Mouse (Mus musculus) MEL (cell line): Measurements from ENCODE around the gene Gm20388. TPM values are rescaled to one million over a fixed set of nuclear protein-coding genes. Genes with fewer than 3 reads are reported as not detected.

ENCODE experiments used
- DNase-seq: peaks from one replicate; pipeline ENCODE4 v3.0.0; 2011; ENCODE audit warnings: low read depth, low spot score
- H3K27ac ChIP-seq: 2 replicates; pipeline ENCODE4 v1.5.1; 2012; ENCODE audit warnings: low read depth, mild to moderate bottlenecking, control low read depth, low read length, moderate library complexity; ENCODE audit not compliant: control insufficient read depth
- H3K27me3 ChIP-seq, 2 experiments: fragments of 150-350 bp in 1 of 2; sonication (generic) in 1 of 2; 2 replicates each; pipeline ENCODE4 v1.6.1; 2012; ENCODE audit warnings: low read length in 2 of 2, mild to moderate bottlenecking in 2 of 2, improper control_type of control experiment in 1 of 2, moderate library complexity in 1 of 2; ENCODE audit not compliant: insufficient read depth in 2 of 2, control insufficient read depth in 1 of 2
- H3K36me3 ChIP-seq, 2 experiments: 2 replicates each; pipeline ENCODE4 v1.6.1; 2012 to 2014; ENCODE audit warnings: low read length in 2 of 2, improper control_type of control experiment in 1 of 2, inconsistent platforms in 1 of 2, mild to moderate bottlenecking in 1 of 2; ENCODE audit not compliant: insufficient read depth in 2 of 2, control insufficient read depth in 1 of 2
- H3K4me1 ChIP-seq, 2 experiments: fragments of 150-350 bp in 1 of 2; sonication (generic) in 1 of 2; 2 replicates each; pipeline ENCODE4 v1.6.1; 2012; ENCODE audit warnings: low read length in 2 of 2, improper control_type of control experiment in 1 of 2, mild to moderate bottlenecking in 1 of 2; ENCODE audit not compliant: insufficient read depth in 2 of 2, control insufficient read depth in 1 of 2
- H3K4me3 ChIP-seq, 2 experiments: fragments of 150-350 bp in 1 of 2; sonication (generic) in 1 of 2; 2 replicates each; pipeline ENCODE4 v1.5.1; 2012; ENCODE audit warnings: low read depth in 2 of 2, low read length in 2 of 2, mild to moderate bottlenecking in 2 of 2, moderate library complexity in 2 of 2, control low read depth in 1 of 2, improper control_type of control experiment in 1 of 2; ENCODE audit not compliant: control insufficient read depth in 1 of 2, insufficient read depth in 1 of 2
- H3K79me2 ChIP-seq: 2 replicates; pipeline ENCODE4 v1.6.1; 2012; ENCODE audit warnings: mild to moderate bottlenecking, low read length, moderate library complexity; ENCODE audit not compliant: control insufficient read depth, poor library complexity, insufficient read depth
- H3K9ac ChIP-seq: 2 replicates; pipeline ENCODE4 v1.6.1; 2012; ENCODE audit warnings: low read depth, mild to moderate bottlenecking, control low read depth, low read length, moderate library complexity; ENCODE audit not compliant: control insufficient read depth, poor library complexity, severe bottlenecking
- H3K9me3 ChIP-seq: fragments of 150-350 bp; sonication (generic); replicated peaks from 2 replicates; pipeline ENCODE4 v1.6.1; 2012; ENCODE audit warnings: mild to moderate bottlenecking, low read length, improper control_type of control experiment, moderate library complexity; ENCODE audit not compliant: insufficient read depth
- CHD1 ChIP-seq: IDR thresholded peaks from 2 replicates; pipeline ENCODE4 v1.6.1; 2012; ENCODE audit warnings: low read depth, mild to moderate bottlenecking, inconsistent platforms, low read length, improper control_type of control experiment
- CTCF ChIP-seq, 3 experiments: IDR thresholded peaks in 2 of 3; conservative IDR thresholded peaks in 1 of 3; 2 replicates each; pipeline ENCODE4 v1.5.1; 2011 to 2012; ENCODE audit warnings: low read length in 3 of 3, low read depth in 2 of 3, mild to moderate bottlenecking in 2 of 3, improper control_type of control experiment in 1 of 3, inconsistent platforms in 1 of 3, mixed read lengths in 1 of 3, moderate library complexity in 1 of 3; ENCODE audit not compliant: control insufficient read depth in 1 of 3, insufficient read depth in 1 of 3, poor library complexity in 1 of 3, severe bottlenecking in 1 of 3
- EP300 ChIP-seq, 2 experiments: IDR thresholded peaks; 2 replicates each; pipeline ENCODE4 v1.6.1; 2011; ENCODE audit warnings: improper control_type of control experiment in 2 of 2, low read length in 2 of 2, low read depth in 1 of 2, mild to moderate bottlenecking in 1 of 2
- JUND ChIP-seq: IDR thresholded peaks from 2 replicates; pipeline ENCODE4 v1.6.1; 2011; ENCODE audit warnings: low read depth, mild to moderate bottlenecking, improper control_type of control experiment, low read length
- MAX ChIP-seq: IDR thresholded peaks from 2 replicates; pipeline ENCODE4 v1.6.1; 2011; ENCODE audit warnings: low read length, improper control_type of control experiment
- MAZ ChIP-seq: IDR thresholded peaks from 2 replicates; pipeline ENCODE4 v1.6.1; 2012; ENCODE audit warnings: low read depth, mild to moderate bottlenecking, inconsistent platforms, low read length, improper control_type of control experiment
- MXI1 ChIP-seq: IDR thresholded peaks from 2 replicates; pipeline ENCODE4 v1.6.1; 2011; ENCODE audit warnings: mild to moderate bottlenecking, low read depth, low read length, improper control_type of control experiment
- MYB ChIP-seq: IDR thresholded peaks from 2 replicates; pipeline ENCODE4 v1.6.1; 2011; ENCODE audit warnings: mild to moderate bottlenecking, low read depth, low read length, improper control_type of control experiment
- NELFE ChIP-seq: IDR thresholded peaks from 2 replicates; pipeline ENCODE4 v1.6.1; 2011; ENCODE audit warnings: low read depth, low read length, improper control_type of control experiment
- POLR2A ChIP-seq, 2 experiments: IDR thresholded peaks; 2 replicates each; pipeline ENCODE4 v1.6.1; 2011 to 2012; ENCODE audit warnings: low read length in 2 of 2, mild to moderate bottlenecking in 2 of 2, control low read depth in 1 of 2, improper control_type of control experiment in 1 of 2, low read depth in 1 of 2, moderate library complexity in 1 of 2; ENCODE audit not compliant: control insufficient read depth in 1 of 2, insufficient read depth in 1 of 2, poor library complexity in 1 of 2
- POLR2AphosphoS5 ChIP-seq: IDR thresholded peaks from 2 replicates; pipeline ENCODE4 v1.6.1; 2012; ENCODE audit warnings: low read depth, borderline replicate concordance, mild to moderate bottlenecking, inconsistent platforms, low read length, moderate library complexity, mixed read lengths
- RAD21 ChIP-seq: IDR thresholded peaks from 2 replicates; pipeline ENCODE4 v1.6.1; 2011; ENCODE audit warnings: mild to moderate bottlenecking, low read depth, low read length, improper control_type of control experiment
- RCOR1 ChIP-seq: IDR thresholded peaks from 2 replicates; pipeline ENCODE4 v1.6.1; 2012; ENCODE audit warnings: low read depth, mild to moderate bottlenecking, inconsistent platforms, low read length, improper control_type of control experiment
- SIN3A ChIP-seq: IDR thresholded peaks from 2 replicates; pipeline ENCODE4 v1.6.1; 2012; ENCODE audit warnings: low read length, improper control_type of control experiment, inconsistent platforms
- SMC3 ChIP-seq: IDR thresholded peaks from 2 replicates; pipeline ENCODE4 v1.6.1; 2011; ENCODE audit warnings: low read depth, low read length, improper control_type of control experiment
- TCF12 ChIP-seq: IDR thresholded peaks from 2 replicates; pipeline ENCODE4 v1.6.1; 2014; ENCODE audit warnings: low read depth, mild to moderate bottlenecking, inconsistent platforms, low read length, improper control_type of control experiment, moderate library complexity
- USF1 ChIP-seq: IDR thresholded peaks from 2 replicates; pipeline ENCODE4 v1.6.1; 2014; ENCODE audit warnings: low read depth, mild to moderate bottlenecking, inconsistent platforms, low read length, improper control_type of control experiment, moderate library complexity
- USF2 ChIP-seq, 2 experiments: IDR thresholded peaks; 2 replicates each; pipeline ENCODE4 v1.6.1; 2011 to 2012; ENCODE audit warnings: improper control_type of control experiment in 2 of 2, low read length in 2 of 2, borderline replicate concordance in 1 of 2, inconsistent platforms in 1 of 2, low read depth in 1 of 2, mild to moderate bottlenecking in 1 of 2; ENCODE audit not compliant: insufficient read depth in 1 of 2
- ZC3H11A ChIP-seq: IDR thresholded peaks from 2 replicates; pipeline ENCODE4 v1.6.1; 2012; ENCODE audit warnings: low read depth, mild to moderate bottlenecking, inconsistent platforms, low read length, improper control_type of control experiment
- ZKSCAN1 ChIP-seq: IDR thresholded peaks from 2 replicates; pipeline ENCODE4 v1.6.1; 2012; ENCODE audit warnings: low read depth, mild to moderate bottlenecking, inconsistent platforms, low read length, improper control_type of control experiment, moderate library complexity
- ZNF384 ChIP-seq: IDR thresholded peaks from 2 replicates; pipeline ENCODE4 v1.6.1; 2012; ENCODE audit warnings: low read depth, mild to moderate bottlenecking, inconsistent platforms, low read length, improper control_type of control experiment
- polyA plus RNA-seq, 2 experiments: library from polyadenylated mRNA; stranded (reverse) in 1 of 2; unstranded in 1 of 2; fragments of >175 nt in 1 of 2; fragments of >200 nt in 1 of 2; gene quantifications; 2 replicates each; pipeline versions ENCODE4 v1.2.1 to v1.2.4; 2012; ENCODE audit warnings: low replicate concordance in 2 of 2, low read depth in 1 of 2; ENCODE audit not compliant: insufficient read length in 2 of 2, insufficient read depth in 1 of 2, missing spikeins in 1 of 2
- total RNA-seq: library from RNA; depleted of rRNA; stranded (reverse); fragments of 300-350 nt; gene quantifications from 2 replicates; pipeline ENCODE4 v1.2.3, GENCODE M21; 2012

Gm20388 gene
- total and polyA plus RNA-seq, 3 experiments, result 11.1 to 17.8 TPM; not detected in 1

DNA sequence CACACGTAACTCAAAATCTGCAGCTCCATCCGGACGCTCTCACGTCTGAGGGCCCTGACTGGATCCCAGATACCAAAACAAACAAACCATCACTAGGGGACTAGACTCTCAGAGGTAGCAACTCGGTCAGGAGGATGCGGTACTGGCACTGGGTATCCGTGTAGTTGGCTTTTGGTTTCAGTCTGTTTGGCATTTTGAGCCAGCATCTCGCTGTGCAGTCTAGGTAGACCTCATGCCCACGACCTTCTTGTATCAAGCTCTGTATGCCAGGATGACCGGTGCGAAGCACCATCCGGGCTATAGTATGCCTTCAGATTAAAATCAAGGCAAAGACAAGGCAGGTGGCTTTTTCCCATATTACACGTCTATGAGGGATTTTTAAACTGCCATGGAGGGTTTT, 3916.9 kb downstream of the Gm20388 start:
- peaks cover 16 to 22% of the 10 kb centered on the region in 2 experiments for H3K36me3 ChIP-seq

DNA sequence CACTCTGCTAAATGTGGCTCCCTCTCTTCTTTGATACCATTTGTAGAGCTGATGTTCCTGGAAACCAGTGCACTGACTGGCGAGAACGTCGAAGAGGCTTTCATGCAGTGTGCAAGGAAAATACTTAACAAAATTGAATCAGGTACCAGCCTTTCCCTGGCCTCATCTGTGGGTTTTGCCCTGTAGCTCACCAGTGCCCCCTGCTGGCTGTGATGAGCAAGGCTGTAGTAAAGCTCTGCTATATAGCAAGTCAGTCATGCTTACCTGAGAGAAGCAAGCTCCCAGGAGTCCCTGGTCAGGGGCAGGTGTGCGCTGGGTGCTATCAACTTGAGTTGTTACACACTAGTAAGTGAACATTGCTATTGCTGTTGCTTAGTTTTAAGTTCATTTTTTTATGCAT, 3922.1 kb downstream of the Gm20388 start:
- H3K4me3 ChIP-seq, result no peak overlapping the region
- H3K27ac ChIP-seq, result no peak overlapping the region
- no peaks in the 10 kb centered on the region for H3K9me3 ChIP-seq
- peaks cover 0 to 10% of the 10 kb centered on the region in 2 experiments; a peak in 1 of 4 replicates for H3K36me3 ChIP-seq
- H3K9ac ChIP-seq, result no peak overlapping the region
- peak; percentile 54 for DNase-seq
- TF ChIP-seq SMC3 (peak; percentile 61), CTCF (IDR thresholded peaks at IDR 0.05 in 2 of 3, conservative IDR thresholded peaks at IDR 0.05 in 1 of 3; ENCODE audit: control insufficient read depth in 1 of 3, insufficient read depth in 1 of 3, low read depth in 2 of 3, low read length in 3 of 3, poor library complexity in 1 of 3, severe bottlenecking in 1 of 3) (peak; percentile 69 to 90 (median 77)), POLR2A (IDR thresholded peaks at IDR 0.05; ENCODE audit: control insufficient read depth in 1 of 2, insufficient read depth in 1 of 2, low read depth in 1 of 2, low read length in 2 of 2, poor library complexity in 1 of 2) (peak in 1 of 2 experiments; percentile 23; a peak in 1 of 4 replicates), MAX (no peak), RAD21 (peak; percentile 37)
- no peaks in the 10 kb centered on the region for H3K27me3 ChIP-seq
- H3K79me2 ChIP-seq, result no peaks in the 10 kb centered on the region
- no peaks in the 10 kb centered on the region for H3K4me1 ChIP-seq

More for the DNA sequence above, 3916.9 kb downstream of the Gm20388 start:
- Histone ChIP-seq H3K9ac (no peak overlapping the region), H3K79me2 (no peaks in the 10 kb centered on the region), H3K9me3 (no peaks in the 10 kb centered on the region), H3K27ac (no peak overlapping the region), H3K4me3 (no peak overlapping the region), H3K4me1 (peaks cover 8 to 19% of the 10 kb centered on the region in 2 experiments), H3K27me3 (no peaks in the 10 kb centered on the region)
- no peak for DNase-seq
- TF ChIP-seq MXI1, result no peak
- TF ChIP-seq ZNF384, result no peak
- no peak for TF ChIP-seq USF1
- TF ChIP-seq POLR2AphosphoS5, result no peak
- TF ChIP-seq ZKSCAN1, result no peak
- TF ChIP-seq CHD1, result no peak
- TF ChIP-seq RAD21, result no peak
- TF ChIP-seq MYB, result no peak
- no peak for TF ChIP-seq ZC3H11A
- no peak for TF ChIP-seq MAZ
- no peak for TF ChIP-seq SIN3A
- TF ChIP-seq MAX, result no peak
- TF ChIP-seq NELFE, result no peak
- TF ChIP-seq JUND, result no peak
- TF ChIP-seq RCOR1, result no peak
- no peak for TF ChIP-seq EP300 (IDR thresholded peaks at IDR 0.05; ENCODE audit: low read depth in 1 of 2, low read length in 2 of 2)
- no peak for TF ChIP-seq TCF12
- no peak for TF ChIP-seq CTCF (IDR thresholded peaks at IDR 0.05 in 2 of 3, conservative IDR thresholded peaks at IDR 0.05 in 1 of 3; ENCODE audit: control insufficient read depth in 1 of 3, insufficient read depth in 1 of 3, low read depth in 2 of 3, low read length in 3 of 3, poor library complexity in 1 of 3, severe bottlenecking in 1 of 3)
- no peak for TF ChIP-seq USF2 (IDR thresholded peaks at IDR 0.05; ENCODE audit: borderline replicate concordance in 1 of 2, insufficient read depth in 1 of 2, low read depth in 1 of 2, low read length in 2 of 2)
